Mouse (Mus musculus) spleen, adult 2 months (tissue): Measurements from ENCODE around the gene Dock4. TPM values are rescaled to one million over a fixed set of nuclear protein-coding genes. Genes with fewer than 3 reads are reported as not detected.

Experiments used
- DNase-seq, 2 experiments: peaks; one replicate each; pipeline versions ENCODE4 v3.0.0 to v3.0.0-alpha.2; 2012 to 2021; ENCODE audit warnings: low spot score in 2 of 2, low read depth in 1 of 2
- H3K27ac ChIP-seq: fragments of 200-500 bp; 2 replicates; pipeline ENCODE4 v1.5.1; 2012; ENCODE audit warnings: low read length, inconsistent platforms; ENCODE audit not compliant: insufficient read depth
- H3K27me3 ChIP-seq: fragments of 200-500 bp; 2 replicates; pipeline ENCODE4 v1.6.1; 2012; ENCODE audit warnings: mild to moderate bottlenecking, moderate library complexity, low read length, inconsistent platforms; ENCODE audit not compliant: control insufficient read depth, insufficient read depth
- H3K36me3 ChIP-seq: fragments of 200-500 bp; 2 replicates; pipeline ENCODE4 v1.6.1; 2012; ENCODE audit warnings: mild to moderate bottlenecking, low read length, inconsistent platforms; ENCODE audit not compliant: control insufficient read depth, insufficient read depth
- H3K4me1 ChIP-seq: fragments of 200-500 bp; 2 replicates; pipeline ENCODE4 v1.6.1; 2011; ENCODE audit warnings: inconsistent platforms; ENCODE audit not compliant: control insufficient read depth, insufficient read depth, insufficient read length
- H3K4me3 ChIP-seq: fragments of 200-500 bp; 2 replicates; pipeline ENCODE4 v1.5.1; 2011; ENCODE audit warnings: mild to moderate bottlenecking, inconsistent platforms; ENCODE audit not compliant: insufficient read depth, insufficient read length; ENCODE audit errors: extremely low read depth
- CTCF ChIP-seq: fragments of 200-500 bp; IDR thresholded peaks from 2 replicates; pipeline ENCODE4 v1.5.1; 2011; ENCODE audit warnings: mild to moderate bottlenecking, inconsistent platforms; ENCODE audit not compliant: insufficient read depth, insufficient read length, insufficient replicate concordance; ENCODE audit errors: extremely low read depth
- POLR2A ChIP-seq: fragments of 200-500 bp; IDR thresholded peaks from 2 replicates; pipeline ENCODE4 v1.6.1; 2011; ENCODE audit warnings: low read depth, low read length, inconsistent platforms
- WGBS: fragments of 180-500 bp; shearing (Covaris S2); methylation state at CpG from one replicate; pipeline ENCODE4 v1.1.7; 2018; 5-methylcytosine and 5-hydroxymethylcytosine counted together
- polyA plus RNA-seq: library from polyadenylated mRNA; depleted of rRNA; stranded (reverse); fragments of >200 nt; gene quantifications from 2 replicates; pipeline ENCODE4 v1.2.3, GENCODE M21; 2012; rRNA removed

Gene Dock4
- 2.3 and 2.8 TPM in 2 replicates for polyA plus RNA-seq

- peaks cover 6% of the 10 kb centered on the region; the same call in 1 of the 2 replicates for H3K4me1 ChIP-seq
- no peaks in the 10 kb centered on the region for H3K36me3 ChIP-seq
- peak; percentile 97 to 98 for DNase-seq
- TF ChIP-seq POLR2A (peak; percentile 22; the same call in 1 of the 2 replicates), CTCF (no peak)
- peaks cover 10% of the 10 kb centered on the region for H3K27me3 ChIP-seq
- H3K27ac ChIP-seq, result peak within 1 kb of the TSS; percentile 15; the same call in 1 of the 2 replicates
- WGBS, result under 1% methylated on average over 80 of the region's 80 CpGs
- peak within 1 kb of the TSS; percentile 96 for H3K4me3 ChIP-seq
These were observed at the start of gene Dock4, which contains the start of gene Zfp277 for GRCm38 (mm10) chr12:40445648-40446449. Dock4 (plus strand) TSS chr12:40445952. Zfp277 (minus strand) TSS chr12:40445902.

DNA sequence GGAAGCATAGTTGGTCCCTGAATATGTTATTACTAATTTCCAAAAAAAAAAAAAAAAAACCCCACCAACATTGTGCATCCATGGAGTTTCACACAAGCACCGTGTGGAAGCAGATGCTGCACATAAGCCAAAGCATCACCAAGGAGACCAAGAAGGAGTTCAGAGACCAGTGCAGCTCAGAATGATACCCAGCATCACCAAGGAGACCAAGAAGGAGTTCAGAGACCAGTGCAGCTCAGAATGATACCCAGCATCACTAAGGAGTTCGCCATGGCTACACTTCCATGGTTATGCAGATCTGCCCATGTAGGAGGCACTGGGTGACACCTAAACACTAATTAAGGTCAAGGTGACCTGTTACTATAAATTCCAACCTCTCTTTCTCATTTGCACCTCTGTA is 46.8 kb upstream of the Dock4 start:
- Histone ChIP-seq H3K36me3 (peaks cover 2% of the 10 kb centered on the region; the same call in 1 of the 2 replicates), H3K27me3 (no peaks in the 10 kb centered on the region), H3K4me1 (no peaks in the 10 kb centered on the region), H3K27ac (no peak overlapping the region), H3K4me3 (no peak overlapping the region)
- no peak for DNase-seq
- TF ChIP-seq CTCF, result no peak
- no peak for TF ChIP-seq POLR2A
- WGBS, result 90% methylated on average over 2 of the region's 2 CpGs

DNA sequence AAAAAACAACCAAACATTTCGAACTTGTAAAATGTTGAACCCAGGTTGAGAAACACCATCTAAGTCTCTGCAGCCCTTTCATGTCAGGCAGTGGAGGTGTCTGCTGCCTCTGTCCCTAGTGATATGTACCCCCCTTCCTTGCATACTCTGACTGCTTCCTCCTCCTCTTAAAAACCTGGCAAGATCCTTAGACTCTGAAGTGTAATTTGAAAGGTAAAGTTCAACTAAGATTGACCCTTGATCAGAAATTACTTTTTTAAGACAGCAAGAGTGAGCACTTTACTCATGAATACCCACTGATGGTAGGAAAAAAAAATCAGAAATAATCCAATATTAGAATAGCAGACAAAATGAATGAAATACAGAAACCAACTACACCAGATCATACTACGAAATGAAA is 46.4 kb upstream of the Dock4 start:
- Histone ChIP-seq H3K4me1 (no peaks in the 10 kb centered on the region), H3K36me3 (peaks cover 2% of the 10 kb centered on the region; the same call in 1 of the 2 replicates), H3K27me3 (no peaks in the 10 kb centered on the region), H3K4me3 (no peak overlapping the region), H3K27ac (no peak overlapping the region)
- 93% methylated on average over 2 of the region's 2 CpGs for WGBS
- DNase-seq, result no peak
- no peak for TF ChIP-seq POLR2A
- no peak for TF ChIP-seq CTCF

DNA sequence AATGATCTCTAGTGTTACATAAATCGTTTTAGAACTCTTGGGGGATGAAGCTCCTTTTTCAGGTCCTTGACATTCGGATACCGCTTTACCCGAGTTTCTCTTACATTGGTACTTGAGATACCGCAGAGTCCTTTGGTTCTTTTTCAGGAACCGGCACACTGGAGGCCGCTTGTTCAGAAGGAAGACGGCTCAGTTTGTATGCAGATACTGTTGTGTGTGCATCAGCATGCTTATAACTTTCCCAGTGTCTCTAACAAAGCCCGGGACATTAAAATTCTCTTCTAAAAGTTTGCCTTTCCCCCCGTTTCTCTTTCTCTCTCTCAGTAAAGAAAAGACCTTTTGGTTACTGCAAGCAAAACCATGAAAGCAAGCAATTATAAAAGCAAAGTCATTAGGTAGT is 45.9 kb upstream of the Dock4 start:
- whole genome bisulfite sequencing, result 95% methylated on average over 10 of the region's 10 CpGs
- peaks cover 2% of the 10 kb centered on the region; the same call in 1 of the 2 replicates for H3K36me3 ChIP-seq
- H3K4me3 ChIP-seq, result no peak overlapping the region
- TF ChIP-seq CTCF, result no peak
- TF ChIP-seq POLR2A, result no peak
- no peak overlapping the region for H3K27ac ChIP-seq
- no peaks in the 10 kb centered on the region for H3K27me3 ChIP-seq
- no peaks in the 10 kb centered on the region for H3K4me1 ChIP-seq
- DNase-seq, result no peak

- Histone ChIP-seq H3K4me3 (no peak overlapping the region), H3K27me3 (no peaks in the 10 kb centered on the region), H3K36me3 (no peaks in the 10 kb centered on the region), H3K4me1 (no peaks in the 10 kb centered on the region; the same call in 1 of the 2 replicates), H3K27ac (no peak overlapping the region)
- DNase-seq, result no peak
- 73% methylated on average over 5 of the region's 5 CpGs for WGBS
- no peak for TF ChIP-seq POLR2A
- TF ChIP-seq CTCF, result no peak
These were observed 31.0 kb upstream of the Dock4 start for GRCm38 (mm10) chr12:40414682-40415311.

DNA sequence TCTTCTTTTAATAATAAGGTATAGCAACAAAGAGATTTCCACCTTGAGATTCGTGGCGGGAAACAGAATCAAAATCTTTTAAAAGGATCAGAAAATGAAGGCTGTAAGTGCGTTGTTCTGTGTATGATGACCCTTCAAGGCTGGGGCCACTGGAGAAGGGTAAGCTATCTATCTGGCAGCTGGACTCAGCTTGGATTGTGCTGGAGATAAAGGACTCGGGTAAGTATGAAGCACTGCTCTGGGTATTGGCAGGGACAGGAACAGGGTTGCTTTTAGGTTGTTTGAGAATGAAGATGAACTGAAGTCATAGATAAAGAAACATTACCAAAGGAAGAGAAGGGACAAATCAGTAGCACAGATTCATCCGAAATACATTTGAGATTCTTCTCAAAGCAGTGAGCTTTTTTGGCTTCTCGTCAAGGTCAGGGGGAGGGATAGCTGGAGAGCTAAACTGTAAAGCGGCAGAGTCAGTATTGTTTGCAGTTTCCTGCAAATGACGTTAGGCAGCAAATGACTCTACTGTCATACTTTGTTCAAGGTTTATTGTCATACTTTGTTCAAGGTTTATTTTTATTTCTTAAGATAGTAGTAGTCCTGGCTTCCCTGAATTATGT is 30.3 kb upstream of the Dock4 start:
- no peaks in the 10 kb centered on the region; the same call in 1 of the 2 replicates for H3K4me1 ChIP-seq

More for the DNA sequence above, 30.3 kb upstream of the Dock4 start:
- TF ChIP-seq CTCF, result no peak
- no peak for DNase-seq
- no peaks in the 10 kb centered on the region for H3K27me3 ChIP-seq
- WGBS, result 85% methylated on average over 8 of the region's 8 CpGs
- no peak overlapping the region for H3K27ac ChIP-seq
- H3K4me3 ChIP-seq, result no peak overlapping the region
- H3K36me3 ChIP-seq, result no peaks in the 10 kb centered on the region
